Mouse (Mus musculus): ENCODE measurements around the gene Sag.
A peak's percentile ranks its signal among the peaks of the same experiment; 100 is the strongest.

Sag gene

DNA sequence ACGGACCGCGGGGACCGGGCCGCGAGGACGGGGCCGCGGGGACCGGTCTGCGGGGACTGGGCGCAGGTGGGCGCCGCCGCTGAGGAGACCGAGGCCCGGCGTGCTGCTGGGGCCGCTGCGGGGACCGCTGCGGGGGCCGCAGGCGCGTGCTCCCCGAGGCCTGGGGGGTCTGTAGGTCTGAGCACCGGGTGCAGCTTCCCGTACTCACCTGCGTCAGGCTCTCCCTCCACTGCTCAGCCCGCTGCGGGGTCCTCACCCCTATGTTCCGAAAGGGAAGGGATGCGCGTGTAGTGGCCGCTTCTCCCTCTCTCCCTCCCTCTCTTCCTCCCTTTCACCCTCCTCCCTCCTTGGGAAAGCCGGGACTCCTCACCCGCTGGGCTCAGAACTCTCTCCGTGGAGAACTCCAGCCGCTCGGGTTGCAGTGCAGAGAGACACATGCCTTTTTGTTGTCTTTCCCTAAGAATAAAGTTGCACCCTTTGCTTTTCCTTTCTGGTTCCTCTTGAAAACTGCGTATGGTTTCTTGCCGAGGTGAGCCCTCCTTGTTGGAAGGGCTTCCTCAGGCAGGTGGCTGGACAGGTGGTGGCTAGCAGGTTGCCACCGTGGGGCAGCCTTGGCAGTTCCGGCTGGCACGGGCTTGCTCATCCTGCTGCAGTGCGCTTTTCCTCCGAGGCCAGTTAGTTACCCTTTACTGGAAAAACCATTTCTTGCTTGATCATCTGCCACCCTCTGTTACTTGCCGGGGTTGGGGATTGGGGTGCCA, 50.3 kb downstream of the Sag start:
- DNase-seq (ENCODE audit: extremely low read depth, low read depth, low spot score), result no peak

- no peak for DNase-seq (ENCODE audit: extremely low read depth, low read depth, low spot score)
Observed at GRCm38 (mm10) chr1:87854411-87854810, 50.9 kb downstream of the Sag start.

GRCm38 (mm10) chr1:87854851-87855251, 51.4 kb downstream of the Sag start:
- DNase-seq (ENCODE audit: extremely low read depth, low read depth, low spot score), result no peak

GRCm38 (mm10) chr1:87855522-87855921, 52.0 kb downstream of the Sag start:
- no peak for DNase-seq (ENCODE audit: extremely low read depth, low read depth, low spot score)

GRCm38 (mm10) chr1:87856823-87857222, 53.3 kb downstream of the Sag start:
- DNase-seq (ENCODE audit: extremely low read depth, low read depth, low spot score), result no peak

GRCm38 (mm10) chr1:87858031-87858430, 54.6 kb downstream of the Sag start:
- DNase-seq (ENCODE audit: extremely low read depth, low read depth, low spot score), result no peak

DNA sequence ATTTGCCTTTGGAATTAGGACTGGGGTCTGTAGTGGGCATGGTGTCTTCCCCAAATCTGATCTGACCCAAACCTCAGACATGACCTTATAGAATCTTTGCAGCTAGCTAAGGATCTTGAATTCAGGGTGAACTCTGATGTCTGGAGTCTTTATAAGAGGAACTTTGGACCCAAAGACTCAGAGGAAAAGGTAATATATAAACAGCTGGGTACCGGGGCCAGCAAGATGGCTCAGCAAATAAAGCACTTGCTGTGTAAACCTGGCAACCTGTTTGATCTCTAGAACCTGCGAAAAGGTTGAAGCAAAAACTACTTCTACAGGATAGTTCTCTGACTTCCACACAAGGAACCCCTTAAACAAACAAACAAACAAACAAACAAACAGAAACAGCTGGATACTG, 55.0 kb downstream of the Sag start:
- DNase-seq (ENCODE audit: extremely low read depth, low read depth, low spot score), result no peak

GRCm38 (mm10) chr1:87863602-87864001, 60.1 kb downstream of the Sag start:
- no peak for DNase-seq (ENCODE audit: extremely low read depth, low read depth, low spot score)

DNA sequence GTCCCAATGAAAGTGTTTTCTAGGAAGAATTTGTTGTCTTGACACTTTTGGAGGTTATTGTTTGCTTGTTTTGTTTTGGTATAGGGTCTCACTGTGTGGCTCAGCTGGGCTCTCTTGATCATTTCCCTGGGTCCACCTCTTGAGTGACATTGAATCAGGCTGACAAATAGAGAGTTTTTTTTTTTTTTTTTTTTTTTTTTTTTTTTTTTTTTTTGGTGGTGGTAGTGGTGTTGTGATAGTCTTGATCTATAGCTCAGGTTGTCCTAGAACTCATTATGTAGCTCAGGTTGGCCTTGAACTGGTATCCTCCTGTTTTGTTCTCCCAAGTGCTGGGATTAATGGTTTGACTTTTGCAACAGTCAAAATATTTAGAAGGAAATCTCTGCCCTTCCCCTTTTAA, 61.4 kb downstream of the Sag start:
- no peak for DNase-seq (ENCODE audit: extremely low read depth, low read depth, low spot score)

- DNase-seq (ENCODE audit: extremely low read depth, low read depth, low spot score), result no peak
Observed at GRCm38 (mm10) chr1:87866672-87867071, 63.2 kb downstream of the Sag start.

- DNase-seq (ENCODE audit: extremely low read depth, low read depth, low spot score), result no peak
Observed at GRCm38 (mm10) chr1:87871546-87871945, 68.1 kb downstream of the Sag start.

- DNase-seq (ENCODE audit: extremely low read depth, low read depth, low spot score), result no peak
Observed at GRCm38 (mm10) chr1:87873081-87873480, 69.6 kb downstream of the Sag start.

- no peak for DNase-seq (ENCODE audit: extremely low read depth, low read depth, low spot score)
Observed at GRCm38 (mm10) chr1:87876065-87876464, 72.6 kb downstream of the Sag start.

- no peak for DNase-seq (ENCODE audit: extremely low read depth, low read depth, low spot score)
Observed at GRCm38 (mm10) chr1:87877552-87878283, 74.2 kb downstream of the Sag start.

DNA sequence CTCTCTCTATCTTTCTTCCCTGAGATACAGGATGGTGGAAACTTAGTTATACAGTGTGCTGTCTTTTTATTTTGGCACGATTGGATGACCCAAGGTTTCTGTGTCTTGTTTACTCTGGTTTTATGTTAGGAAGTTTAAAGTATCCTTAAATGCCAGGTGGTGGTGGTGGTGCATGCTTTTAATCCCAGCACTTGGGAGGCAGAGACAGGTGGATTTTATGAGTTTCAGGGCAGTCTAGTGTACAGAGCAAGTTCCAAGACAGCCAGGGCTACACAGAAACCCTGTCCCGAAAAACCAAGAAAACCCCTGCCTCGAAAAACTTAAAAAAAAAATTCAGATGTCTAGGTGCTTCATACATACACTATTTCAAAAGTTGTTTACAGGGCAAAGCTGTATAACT, 75.6 kb downstream of the Sag start:
- DNase-seq (ENCODE audit: extremely low read depth, low read depth, low spot score), result no peak

DNA sequence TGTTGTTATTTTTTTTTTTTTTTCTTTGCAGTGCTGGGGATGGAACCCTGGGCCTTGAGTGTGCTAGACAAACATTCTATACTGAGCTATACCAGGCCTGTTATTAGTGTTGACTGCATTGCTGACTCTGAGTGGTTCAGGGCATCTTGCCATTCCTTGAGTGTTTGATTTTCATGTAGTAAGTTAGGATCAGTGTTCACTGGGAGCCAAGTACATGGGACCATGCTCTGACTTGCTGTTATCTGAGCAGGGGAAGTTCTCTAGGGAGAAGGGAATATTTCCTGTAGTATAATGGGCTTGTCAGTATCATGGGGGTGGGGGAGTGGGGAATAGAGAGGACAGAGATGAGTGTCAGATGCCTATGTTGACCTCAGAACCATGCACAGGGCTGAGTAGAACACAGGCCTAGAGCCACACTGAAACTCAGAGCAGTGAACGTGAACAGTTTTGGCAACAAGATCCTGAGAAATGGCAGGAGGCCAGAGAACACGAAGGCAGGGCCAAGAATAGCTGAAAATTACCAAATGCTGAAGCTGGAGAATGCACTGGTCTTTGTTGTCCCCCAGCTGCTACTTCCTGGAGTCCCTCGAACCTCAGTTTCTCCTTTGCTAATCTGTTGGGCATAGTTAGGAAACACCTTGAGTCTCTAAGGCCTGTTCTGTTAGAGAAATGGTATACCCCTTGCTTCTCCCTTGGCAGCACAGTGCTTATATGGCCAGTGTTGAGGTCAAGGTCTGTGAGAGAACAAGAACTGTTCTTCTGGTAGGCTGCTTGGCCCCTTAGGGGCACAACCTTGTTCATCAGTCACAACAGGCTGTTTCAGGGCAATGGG, 76.2 kb downstream of the Sag start:
- peak; percentile 45 for DNase-seq (ENCODE audit: extremely low read depth, low read depth, low spot score)

GRCm38 (mm10) chr1:87880326-87880627, 76.8 kb downstream of the Sag start:
- no peak for DNase-seq (ENCODE audit: extremely low read depth, low read depth, low spot score)

DNA sequence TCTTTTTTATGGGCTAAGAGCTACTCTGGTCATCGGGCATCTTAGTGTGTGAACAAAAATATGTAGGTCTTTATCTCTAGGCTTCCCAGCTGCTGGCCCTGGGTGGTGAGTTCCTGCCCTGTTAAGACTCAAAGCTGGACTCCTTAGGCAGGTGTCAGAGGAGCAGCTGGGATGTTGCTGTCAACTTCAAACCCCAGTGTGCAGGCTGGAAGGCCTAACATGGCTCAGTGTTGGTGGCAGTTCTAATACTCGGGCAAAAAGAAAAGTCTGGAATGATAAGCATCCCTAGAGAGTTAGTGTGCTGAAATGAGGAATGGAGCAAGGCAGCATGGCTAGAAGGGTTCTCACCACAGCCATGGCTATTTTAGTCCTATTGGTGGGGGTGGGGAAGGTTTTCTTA, 77.4 kb downstream of the Sag start:
- DNase-seq (ENCODE audit: extremely low read depth, low read depth, low spot score), result no peak

GRCm38 (mm10) chr1:87881726-87882125, 78.2 kb downstream of the Sag start:
- DNase-seq (ENCODE audit: extremely low read depth, low read depth, low spot score), result peak; percentile 30

- no peak for DNase-seq (ENCODE audit: extremely low read depth, low read depth, low spot score)
Observed at GRCm38 (mm10) chr1:87882554-87882953, 79.1 kb downstream of the Sag start.

- peak; percentile 16 for DNase-seq (ENCODE audit: extremely low read depth, low read depth, low spot score)
Observed at GRCm38 (mm10) chr1:87890960-87891359, 87.5 kb downstream of the Sag start.

GRCm38 (mm10) chr1:87891634-87892033, 88.2 kb downstream of the Sag start:
- no peak for DNase-seq (ENCODE audit: extremely low read depth, low read depth, low spot score)

Measured in fat pad, adult 2 months (tissue).